Mouse (Mus musculus): ENCODE measurements around the gene Hykk. TPM values are rescaled to one million over a fixed set of nuclear protein-coding genes. Genes with fewer than 3 reads are reported as not detected.
"Not testable (repeated sequence)": the region's sequence is repeated elsewhere in the genome, so short reads cannot be mapped to it uniquely, and the experiment has no call there.

Hykk gene
- polyA plus RNA-seq, 1 experiment from 2014 or later, result 3.1 TPM

- no peaks in the 10 kb centered on the region for H3K27me3 ChIP-seq (ENCODE audit: control insufficient read depth, insufficient read depth, low read length)
- 70% methylated on average over 16 of the region's 16 CpGs for WGBS
- no peak overlapping the region for H3K4me2 ChIP-seq (ENCODE audit: low read length)
- H3K27ac ChIP-seq (replicated peaks in 1 of 2; ENCODE audit: control insufficient read depth in 1 of 2, insufficient read depth in 1 of 2, low read depth in 2 of 2, low read length in 2 of 2), result no peak overlapping the region
- no peaks in the 10 kb centered on the region for H3K9me3 ChIP-seq (ENCODE audit: control insufficient read depth, low read length)
- H3K4me3 ChIP-seq (ENCODE audit: control insufficient read depth in 1 of 2, insufficient read depth in 1 of 2, low read depth in 1 of 2, low read length in 2 of 2), result no peak overlapping the region
- no peak for ATAC-seq (ENCODE audit: insufficient number of reproducible peaks, insufficient read depth, low FRiP score, low read depth)
- H3K36me3 ChIP-seq (ENCODE audit: control insufficient read depth, insufficient read depth, low read length), result peaks cover 5% of the 10 kb centered on the region; the same call in 1 of the 2 replicates
- H3K9ac ChIP-seq (ENCODE audit: low read length), result no peak overlapping the region
- H3K4me1 ChIP-seq (ENCODE audit: control insufficient read depth in 2 of 2, insufficient read depth in 2 of 2, low read length in 2 of 2), result no peaks in the 10 kb centered on the region
These were observed 29.2 kb downstream of the Hykk start for GRCm38 (mm10) chr9:54946256-54946655.

GRCm38 (mm10) chr9:54949465-54949864 lies 32.4 kb downstream of the Hykk start:
- Histone ChIP-seq H3K9me3 (ENCODE audit: control insufficient read depth, low read length) (no peaks in the 10 kb centered on the region), H3K4me3 (ENCODE audit: control insufficient read depth in 1 of 2, insufficient read depth in 1 of 2, low read depth in 1 of 2, low read length in 2 of 2) (no peak overlapping the region), H3K27ac (replicated peaks in 1 of 2; ENCODE audit: control insufficient read depth in 1 of 2, insufficient read depth in 1 of 2, low read depth in 2 of 2, low read length in 2 of 2) (no peak overlapping the region), H3K4me1 (ENCODE audit: control insufficient read depth in 2 of 2, insufficient read depth in 2 of 2, low read length in 2 of 2) (peaks cover 0 to 8% of the 10 kb centered on the region in 2 experiments; a peak in 2 of 4 replicates), H3K4me2 (ENCODE audit: low read length) (no peak overlapping the region), H3K27me3 (ENCODE audit: control insufficient read depth, insufficient read depth, low read length) (no peaks in the 10 kb centered on the region), H3K36me3 (ENCODE audit: control insufficient read depth, insufficient read depth, low read length) (peaks cover 30% of the 10 kb centered on the region), H3K9ac (ENCODE audit: low read length) (no peak overlapping the region)
- no peak for ATAC-seq (ENCODE audit: insufficient number of reproducible peaks, insufficient read depth, low FRiP score, low read depth)

- ATAC-seq (ENCODE audit: insufficient number of reproducible peaks, insufficient read depth, low FRiP score, low read depth), result not testable (repeated sequence)
- WGBS, result 47% methylated on average over 8 of the region's 8 CpGs
These were observed 33.1 kb downstream of the Hykk start for GRCm38 (mm10) chr9:54950162-54950561.

GRCm38 (mm10) chr9:54950575-54951321 lies 33.7 kb downstream of the Hykk start, which contains the start of the genes Psma4 and AY074887:
TSS of gene Psma4 (plus strand) at chr9:54950790.
TSS of gene AY074887 (minus strand) at chr9:54950998.
- under 1% methylated on average over 65 of the region's 65 CpGs for WGBS
- H3K27me3 ChIP-seq (ENCODE audit: control insufficient read depth, insufficient read depth, low read length), result no peaks in the 10 kb centered on the region
- no peaks in the 10 kb centered on the region for H3K9me3 ChIP-seq (ENCODE audit: control insufficient read depth, low read length)
- H3K36me3 ChIP-seq (ENCODE audit: control insufficient read depth, insufficient read depth, low read length), result peaks cover 43% of the 10 kb centered on the region
- H3K9ac ChIP-seq (ENCODE audit: low read length), result peak within 1 kb of the TSS; percentile 91
- ATAC-seq (ENCODE audit: insufficient number of reproducible peaks, insufficient read depth, low FRiP score, low read depth), result peak; percentile 99
- peaks cover 0 to 8% of the 10 kb centered on the region in 2 experiments; a peak in 2 of 4 replicates for H3K4me1 ChIP-seq (ENCODE audit: control insufficient read depth in 2 of 2, insufficient read depth in 2 of 2, low read length in 2 of 2)
- peak within 1 kb of the TSS; percentile 92 to 95 for H3K27ac ChIP-seq (replicated peaks in 1 of 2; ENCODE audit: control insufficient read depth in 1 of 2, insufficient read depth in 1 of 2, low read depth in 2 of 2, low read length in 2 of 2)
- H3K4me2 ChIP-seq (ENCODE audit: low read length), result peak within 1 kb of the TSS; percentile 72
- H3K4me3 ChIP-seq (ENCODE audit: control insufficient read depth in 1 of 2, insufficient read depth in 1 of 2, low read depth in 1 of 2, low read length in 2 of 2), result peak within 1 kb of the TSS; percentile 95 to 98

More at GRCm38 (mm10) chr9:54950162-54950561, 33.1 kb downstream of the Hykk start:
- peak overlapping the region; percentile 76 to 92 for H3K27ac ChIP-seq (replicated peaks in 1 of 2; ENCODE audit: control insufficient read depth in 1 of 2, insufficient read depth in 1 of 2, low read depth in 2 of 2, low read length in 2 of 2)
- H3K9me3 ChIP-seq (ENCODE audit: control insufficient read depth, low read length); H3K27me3 ChIP-seq (ENCODE audit: control insufficient read depth, insufficient read depth, low read length); H3K4me1 ChIP-seq (ENCODE audit: control insufficient read depth in 2 of 2, insufficient read depth in 2 of 2, low read length in 2 of 2): not testable (repeated sequence)
- peak overlapping the region; percentile 95 to 98 for H3K4me3 ChIP-seq (ENCODE audit: control insufficient read depth in 1 of 2, insufficient read depth in 1 of 2, low read depth in 1 of 2, low read length in 2 of 2)
- H3K4me2 ChIP-seq (ENCODE audit: low read length), result peak overlapping the region; percentile 72
- peaks cover 37% of the 10 kb centered on the region for H3K36me3 ChIP-seq (ENCODE audit: control insufficient read depth, insufficient read depth, low read length)
- peak overlapping the region; percentile 91 for H3K9ac ChIP-seq (ENCODE audit: low read length)

GRCm38 (mm10) chr9:54961059-54961458 lies 44.0 kb downstream of the Hykk start:
- WGBS, result 87% methylated on average over 4 of the region's 4 CpGs
- Histone ChIP-seq H3K36me3 (ENCODE audit: control insufficient read depth, insufficient read depth, low read length) (peaks cover 43% of the 10 kb centered on the region), H3K4me2 (ENCODE audit: low read length) (no peak overlapping the region), H3K4me1 (ENCODE audit: control insufficient read depth in 2 of 2, insufficient read depth in 2 of 2, low read length in 2 of 2) (no peaks in the 10 kb centered on the region), H3K9me3 (ENCODE audit: control insufficient read depth, low read length) (no peaks in the 10 kb centered on the region), H3K27me3 (ENCODE audit: control insufficient read depth, insufficient read depth, low read length) (no peaks in the 10 kb centered on the region), H3K9ac (ENCODE audit: low read length) (no peak overlapping the region), H3K27ac (replicated peaks in 1 of 2; ENCODE audit: control insufficient read depth in 1 of 2, insufficient read depth in 1 of 2, low read depth in 2 of 2, low read length in 2 of 2) (no peak overlapping the region), H3K4me3 (ENCODE audit: control insufficient read depth in 1 of 2, insufficient read depth in 1 of 2, low read depth in 1 of 2, low read length in 2 of 2) (no peak overlapping the region)
- no peak for ATAC-seq (ENCODE audit: insufficient number of reproducible peaks, insufficient read depth, low FRiP score, low read depth)

GRCm38 (mm10) chr9:54963669-54964068 lies 46.6 kb downstream of the Hykk start:
- no peaks in the 10 kb centered on the region for H3K4me1 ChIP-seq (ENCODE audit: control insufficient read depth in 2 of 2, insufficient read depth in 2 of 2, low read length in 2 of 2)
- H3K4me3 ChIP-seq (ENCODE audit: control insufficient read depth in 1 of 2, insufficient read depth in 1 of 2, low read depth in 1 of 2, low read length in 2 of 2), result no peak overlapping the region
- no peaks in the 10 kb centered on the region for H3K27me3 ChIP-seq (ENCODE audit: control insufficient read depth, insufficient read depth, low read length)
- H3K27ac ChIP-seq (replicated peaks in 1 of 2; ENCODE audit: control insufficient read depth in 1 of 2, insufficient read depth in 1 of 2, low read depth in 2 of 2, low read length in 2 of 2), result no peak overlapping the region
- ATAC-seq (ENCODE audit: insufficient number of reproducible peaks, insufficient read depth, low FRiP score, low read depth), result no peak
- 0 out of 2 replicates have a peak, but pooled peaks cover 2% of the 10 kb centered on the region for H3K9me3 ChIP-seq (ENCODE audit: control insufficient read depth, low read length)
- H3K36me3 ChIP-seq (ENCODE audit: control insufficient read depth, insufficient read depth, low read length), result peaks cover 17% of the 10 kb centered on the region
- H3K4me2 ChIP-seq (ENCODE audit: low read length), result no peak overlapping the region
- H3K9ac ChIP-seq (ENCODE audit: low read length), result no peak overlapping the region

GRCm38 (mm10) chr9:54969972-54970637 lies 53.0 kb downstream of the Hykk start:
- ATAC-seq (ENCODE audit: insufficient number of reproducible peaks, insufficient read depth, low FRiP score, low read depth), result no peak
- H3K4me2 ChIP-seq (ENCODE audit: low read length), result no peak overlapping the region
- no peaks in the 10 kb centered on the region for H3K36me3 ChIP-seq (ENCODE audit: control insufficient read depth, insufficient read depth, low read length)
- H3K4me1 ChIP-seq (ENCODE audit: control insufficient read depth in 2 of 2, insufficient read depth in 2 of 2, low read length in 2 of 2), result no peaks in the 10 kb centered on the region
- H3K9ac ChIP-seq (ENCODE audit: low read length), result no peak overlapping the region
- H3K4me3 ChIP-seq (ENCODE audit: control insufficient read depth in 1 of 2, insufficient read depth in 1 of 2, low read depth in 1 of 2, low read length in 2 of 2), result no peak overlapping the region
- no peak overlapping the region for H3K27ac ChIP-seq (replicated peaks in 1 of 2; ENCODE audit: control insufficient read depth in 1 of 2, insufficient read depth in 1 of 2, low read depth in 2 of 2, low read length in 2 of 2)
- 52% methylated on average over 8 of the region's 8 CpGs for WGBS
- 0 out of 2 replicates have a peak, but pooled peaks cover 2% of the 10 kb centered on the region for H3K9me3 ChIP-seq (ENCODE audit: control insufficient read depth, low read length)
- no peaks in the 10 kb centered on the region for H3K27me3 ChIP-seq (ENCODE audit: control insufficient read depth, insufficient read depth, low read length)

All from heart, embryonic 14.5 days (tissue).